Mouse (Mus musculus) heart, adult 2 months (tissue): ENCODE results near the gene Gm6169.

Experiments
- CTCF ChIP-seq: fragments of 200-600 bp; IDR thresholded peaks from 2 replicates; pipeline ENCODE4 v1.8.1; 2022; ENCODE audit warnings: antibody characterized with exemption, mild to moderate bottlenecking, moderate library complexity
- EP300 ChIP-seq: fragments of 200-500 bp; IDR thresholded peaks from 2 replicates; pipeline ENCODE4 v1.6.1; 2011; ENCODE audit warnings: low read depth, low read length, control low read depth; ENCODE audit not compliant: insufficient read depth
- POLR2A ChIP-seq: fragments of 200-500 bp; IDR thresholded peaks from 2 replicates; pipeline ENCODE4 v1.6.1; 2011; ENCODE audit warnings: mild to moderate bottlenecking, low read depth, low read length, control low read depth; ENCODE audit not compliant: insufficient read depth

DNA sequence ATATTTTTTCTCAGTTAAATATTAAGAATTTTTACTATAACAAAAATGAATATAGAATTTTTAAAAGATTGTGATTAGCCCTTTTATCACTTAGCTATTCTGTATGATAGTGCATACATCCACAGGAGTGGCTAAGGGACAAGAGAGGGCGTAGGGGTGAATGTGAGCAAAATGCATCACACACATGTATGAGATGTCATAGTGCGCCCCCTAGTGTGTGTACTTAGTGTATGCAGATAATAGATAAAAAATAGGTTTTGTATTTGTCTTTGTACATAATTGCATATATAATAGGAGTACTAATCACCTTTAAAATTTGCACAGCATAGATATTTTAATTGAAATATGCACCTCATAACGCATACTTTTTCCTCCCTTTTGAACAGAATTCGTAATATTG, 46.8 kb upstream of the Gm6169 start:
- peak; percentile 86 for TF ChIP-seq CTCF
- TF ChIP-seq EP300: no peak
- no peak for TF ChIP-seq POLR2A
